8 mouse cellular contexts compared by ENCODE assay signal in the genomic region with DNA sequence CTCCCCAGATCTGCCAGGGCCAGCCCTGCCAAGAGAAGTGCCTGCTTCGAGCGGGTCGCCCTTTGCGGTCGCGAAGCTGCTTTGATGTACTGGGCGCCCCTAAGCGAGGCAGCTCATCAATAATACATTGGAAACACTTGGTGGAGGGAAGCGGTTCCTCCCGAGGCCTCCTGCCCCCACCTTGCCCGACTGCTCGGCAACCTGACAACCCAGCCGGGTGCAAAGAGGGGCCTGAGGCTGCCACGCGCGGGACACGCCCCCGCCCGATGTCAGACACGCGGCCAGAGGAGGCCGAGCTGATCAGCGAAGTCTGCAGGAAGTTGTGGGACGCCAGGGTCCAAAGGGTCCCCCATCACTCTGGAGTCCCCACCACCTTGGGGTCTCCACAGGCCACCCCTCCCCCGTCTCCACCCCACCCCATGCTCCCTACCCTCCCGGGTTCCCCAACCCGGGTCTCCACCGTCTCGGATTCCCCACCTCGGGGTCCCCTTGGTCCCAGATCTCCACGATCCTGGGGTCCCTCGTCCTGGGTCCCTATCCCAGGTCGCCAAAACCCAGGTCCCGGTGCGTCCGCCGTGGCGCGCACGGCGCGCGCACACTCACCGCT. TPM values are rescaled to one million over a fixed set of nuclear protein-coding genes. Genes with fewer than 3 reads are reported as not detected.
DNase-seq lines count a peak whose midpoint lies in the region; ATAC-seq and TF ChIP-seq lines count a peak whose summit lies in the region.

No protein-coding gene starts in this region.

- H3K36me3 ChIP-seq in kidney, adult 2 months (ENCODE audit: control insufficient read depth, insufficient read depth, low read length): no peaks in the 10 kb centered on the region
- no peaks in the 10 kb centered on the region for H3K36me3 ChIP-seq in forebrain, embryonic 13.5 days (ENCODE audit: poor library complexity, severe bottlenecking)
- no peaks in the 10 kb centered on the region for H3K36me3 ChIP-seq in myocyte (ENCODE audit: control insufficient read depth, insufficient read depth)

- no peaks in the 10 kb centered on the region for H3K9me3 ChIP-seq in forebrain, embryonic 13.5 days (replicated peaks)

- DNase-seq in kidney, adult 2 months: no peak
- DNase-seq in kidney, adult 11 months: no peak
- peak; percentile 44 for DNase-seq in MN1 (ENCODE audit: low spot score)
- DNase-seq in kidney, postnatal 14 days: peak; percentile 24
- no peak for DNase-seq in adipocyte (ENCODE audit: low spot score)
- DNase-seq in layer of hippocampus, postnatal 25 days (ENCODE audit: extremely low spot score in 1 of 2, low spot score in 1 of 2): no peak

- H3K4me2 ChIP-seq in forebrain, embryonic 13.5 days: peak overlapping the region; percentile 93
- peak overlapping the region; percentile 81 for H3K4me2 ChIP-seq in myocyte (ENCODE audit: low read depth)

- peak; percentile 48; the same call in 1 of the 2 replicates for ATAC-seq in forebrain, embryonic 13.5 days

- no peaks in the 10 kb centered on the region for H3K79me2 ChIP-seq in myocyte (ENCODE audit: control insufficient read depth, insufficient read depth)

- H3K27me3 ChIP-seq in kidney, adult 2 months (replicated peaks; ENCODE audit: control insufficient read depth, insufficient read depth, low read length): no peaks in the 10 kb centered on the region
- H3K27me3 ChIP-seq in forebrain, embryonic 13.5 days: peaks cover 56% of the 10 kb centered on the region
- no peaks in the 10 kb centered on the region for H3K27me3 ChIP-seq in myocyte (ENCODE audit: control insufficient read depth, insufficient read depth, insufficient read length)

- no peak for TF ChIP-seq CTCF in kidney, adult 2 months (conservative IDR thresholded peaks at IDR 0.05; ENCODE audit: insufficient read depth, insufficient read length, low read depth, low read length)

- H3K4me1 ChIP-seq in kidney, adult 2 months (ENCODE audit: control insufficient read depth, insufficient read depth, low read length): no peaks in the 10 kb centered on the region
- H3K4me1 ChIP-seq in forebrain, embryonic 13.5 days: peaks cover 14% of the 10 kb centered on the region

- no peak overlapping the region for H3ac ChIP-seq in myocyte (ENCODE audit: control insufficient read depth, insufficient read length)

- no peak for TF ChIP-seq POLR2A in kidney, adult 2 months (IDR thresholded peaks at IDR 0.05; ENCODE audit: low read depth, low read length)
- TF ChIP-seq POLR2A in myocyte (IDR thresholded peaks at IDR 0.05; ENCODE audit: insufficient read length, low read depth): no peak

- WGBS in kidney, adult 2 months: 7% methylated on average over 44 of the region's 44 CpGs
- under 1% methylated on average over 42 of the region's 44 CpGs for WGBS in forebrain, embryonic 13.5 days

- no peak overlapping the region for H3K27ac ChIP-seq in kidney, adult 2 months (ENCODE audit: insufficient read depth, low read depth, low read length)
- H3K27ac ChIP-seq in forebrain, embryonic 13.5 days: no peak overlapping the region

- peak overlapping the region; percentile 40 for H3K4me3 ChIP-seq in kidney, adult 2 months (ENCODE audit: insufficient read depth, low read depth, low read length)
- peak overlapping the region; percentile 52 for H3K4me3 ChIP-seq in forebrain, embryonic 13.5 days
- peak overlapping the region; percentile 5 for H3K4me3 ChIP-seq in myocyte

- peak overlapping the region; percentile 63 for H3K9ac ChIP-seq in forebrain, embryonic 13.5 days

TF ChIP-seq in myocyte, 11 proteins besides CTCF, POLR2A, EP300 and RAD21:
- no peak for TF ChIP-seq CEBPB (IDR thresholded peaks at IDR 0.05; ENCODE audit: insufficient read depth, poor library complexity, severe bottlenecking)
- no peak for TF ChIP-seq MYOG (IDR thresholded peaks at IDR 0.05; ENCODE audit: control insufficient read depth in 1 of 3, insufficient read depth in 1 of 3, insufficient read length in 2 of 3, low read depth in 2 of 3)
- TF ChIP-seq USF1 (IDR thresholded peaks at IDR 0.05; ENCODE audit: low read depth): no peak
- no peak for TF ChIP-seq E2F4 (IDR thresholded peaks at IDR 0.05; ENCODE audit: insufficient read depth)
- no peak for TF ChIP-seq REST (IDR thresholded peaks at IDR 0.05; ENCODE audit: insufficient read depth, insufficient read length)
- TF ChIP-seq MYOD1 (IDR thresholded peaks at IDR 0.05; ENCODE audit: control insufficient read depth in 1 of 3, insufficient read length in 2 of 3, low read depth in 2 of 3): no peak
- no peak for TF ChIP-seq SRF (IDR thresholded peaks at IDR 0.05; ENCODE audit: control insufficient read depth, insufficient read length, low read depth)
- TF ChIP-seq TCF3 (IDR thresholded peaks at IDR 0.05; ENCODE audit: insufficient read length, low read depth): no peak
- no peak for TF ChIP-seq MAX (IDR thresholded peaks at IDR 0.05; ENCODE audit: low read depth)

RNA-seq across cellular contexts. Expression of a gene that starts 13.7 kb away (rescaled TPM):
- polyA plus RNA-seq in kidney, adult 2 months (2012; rRNA removed): 4.6 and 6.8 TPM in 2 replicates
- 3.7 and 4.5 TPM in 2 replicates for polyA plus RNA-seq in forebrain, embryonic 13.5 days (2015; fragmentation: Nextera tagmentation; extraction: Ambion mirVana)
- 4.9 TPM for polyA plus RNA-seq in myocyte (2012; fragmentation: generic; extraction: Trizol)
- 10 to 100 TPM; 15.2 to 15.9 TPM for total RNA-seq in layer of hippocampus, postnatal 25 days (2021)

RNA-seq across cellular contexts. Expression of a gene that starts 34.1 kb away (rescaled TPM):
- 1.6 TPM in 1 of 2 replicates, not detected in the other for polyA plus RNA-seq in kidney, adult 2 months (2012; rRNA removed)
- 3.9 and 4.4 TPM in 2 replicates for polyA plus RNA-seq in forebrain, embryonic 13.5 days (2015; fragmentation: Nextera tagmentation; extraction: Ambion mirVana)
- 1.9 TPM for polyA plus RNA-seq in myocyte (2012; fragmentation: generic; extraction: Trizol)
- total RNA-seq in layer of hippocampus, postnatal 25 days (2021): not detected

RNA-seq across cellular contexts. Expression of a gene that starts 34.3 kb away (rescaled TPM):
- polyA plus RNA-seq in kidney, adult 2 months (2012; rRNA removed): 2,823 and 3,733 TPM in 2 replicates
- 996 and 1,069 TPM in 2 replicates for polyA plus RNA-seq in forebrain, embryonic 13.5 days (2015; fragmentation: Nextera tagmentation; extraction: Ambion mirVana)
- polyA plus RNA-seq in myocyte (2012; fragmentation: generic; extraction: Trizol): 1,903 TPM
- total RNA-seq in layer of hippocampus, postnatal 25 days (2021): 1,000 to 10,000 TPM; 1,090 to 1,232 TPM

RNA-seq across cellular contexts. Expression of a gene that starts 34.6 kb away (rescaled TPM):
- polyA plus RNA-seq in kidney, adult 2 months (2012; rRNA removed): 67.0 and 67.8 TPM in 2 replicates
- polyA plus RNA-seq in forebrain, embryonic 13.5 days (2015; fragmentation: Nextera tagmentation; extraction: Ambion mirVana): 221 and 234 TPM in 2 replicates
- 122 TPM for polyA plus RNA-seq in myocyte (2012; fragmentation: generic; extraction: Trizol)
- 10 to 100 TPM; 73.4 to 89.1 TPM for total RNA-seq in layer of hippocampus, postnatal 25 days (2021)

RNA-seq across cellular contexts. Expression of a gene that starts 44.7 kb away (rescaled TPM):
- polyA plus RNA-seq in kidney, adult 2 months (2012; rRNA removed): 6.4 and 6.9 TPM in 2 replicates
- polyA plus RNA-seq in forebrain, embryonic 13.5 days (2015; fragmentation: Nextera tagmentation; extraction: Ambion mirVana): 66.9 and 79.8 TPM in 2 replicates
- polyA plus RNA-seq in myocyte (2012; fragmentation: generic; extraction: Trizol): 11.2 TPM
- 1 to 10 TPM; 2.9 to 4.6 TPM for total RNA-seq in layer of hippocampus, postnatal 25 days (2021)

Comparison
In these comparisons a context has a peak if more than half of its experiments do, and no peak if none do; other contexts are left out.
1. DNase-seq: peak in MN1 (single experiment) and kidney, postnatal 14 days (single experiment); none in kidney, adult 2 months (single experiment), kidney, adult 11 months (single experiment), adipocyte (single experiment) and layer of hippocampus, postnatal 25 days (0 of 2).
2. Peak in every context shown above with its lines, with median percentiles within 50 percentile points of each other: H3K4me3 ChIP-seq.